Mouse (Mus musculus) left cerebral cortex, postnatal 10 days (tissue): ENCODE data around the gene Slc38a8. TPM values are rescaled to one million over a fixed set of nuclear protein-coding genes. Genes with fewer than 3 reads are reported as not detected.
A peak's percentile ranks its signal among the peaks of the same experiment; 100 is the strongest.

Experiments used
- DNase-seq, 2 experiments: peaks; one replicate each; pipeline ENCODE4 v3.0.0; 2021 to 2022; ENCODE audit warnings: low spot score in 2 of 2, mixed read lengths in 1 of 2; ENCODE audit errors: extremely low spot score in 1 of 2
- intact Hi-C: fragments of 180-260 bp; cut with DNase I; formaldehyde crosslinking; loops from one replicate; pipeline ENCODE4 v1.15.1; 2025
- total RNA-seq, 2 experiments: library from RNA; stranded (reverse); gene quantifications; 2 replicates each; pipeline ENCODE4 v1.2.3; 2021

Slc38a8 gene
- total RNA-seq, 2 experiments from 2014 or later = 0.45 TPM; not detected in 1

DNA sequence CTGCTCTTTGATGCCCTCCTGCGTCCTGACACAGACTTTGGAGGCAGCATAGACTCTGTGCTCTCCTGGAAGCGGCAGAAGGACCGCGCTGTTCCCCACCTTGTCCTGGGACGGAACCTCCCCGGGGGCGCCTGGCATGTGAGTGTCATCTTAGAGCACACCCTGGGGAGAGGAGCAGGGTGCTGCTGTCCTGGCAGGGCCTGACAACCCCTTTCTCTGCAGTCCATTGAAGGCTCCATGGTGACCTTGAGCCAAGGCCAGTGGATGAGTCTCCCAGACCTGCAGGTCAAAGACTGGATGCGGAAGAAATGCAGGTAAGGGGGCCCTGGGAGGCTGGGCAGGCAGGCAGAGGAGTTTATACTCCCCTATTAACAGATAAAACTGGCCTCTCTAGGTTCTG, 58.5 kb downstream of the Slc38a8 start:
- no peak for DNase-seq
- intact Hi-C loops = loop anchor here (5.0 to 10.0 kb wide), 2 partner anchors 234 to 332 kb away; partner anchors contain the start of gene Tldc1

DNA sequence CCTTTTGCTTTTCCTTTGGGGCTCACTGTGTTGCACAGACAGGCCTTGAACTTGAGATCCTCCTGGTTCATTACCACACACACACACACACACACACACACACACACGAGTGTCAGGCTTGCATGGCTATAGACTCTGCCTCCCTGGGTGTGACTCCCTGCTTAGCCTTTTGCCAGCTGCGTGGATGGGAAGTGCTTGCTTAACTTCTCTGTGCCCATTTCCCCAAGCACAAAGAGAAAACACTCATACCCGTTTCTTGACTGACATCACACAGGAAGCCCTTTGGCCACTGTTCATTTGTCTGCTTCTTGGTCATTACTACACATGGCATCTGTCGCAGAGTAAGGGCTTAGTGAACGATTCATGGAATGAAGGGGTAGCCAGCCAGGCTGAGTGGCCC, 59.5 kb downstream of the Slc38a8 start:
- no peak for DNase-seq
- intact Hi-C loops = loop anchor here (5.0 to 10.0 kb wide), 2 partner anchors 235 to 333 kb away; partner anchors contain the start of gene Tldc1

DNA sequence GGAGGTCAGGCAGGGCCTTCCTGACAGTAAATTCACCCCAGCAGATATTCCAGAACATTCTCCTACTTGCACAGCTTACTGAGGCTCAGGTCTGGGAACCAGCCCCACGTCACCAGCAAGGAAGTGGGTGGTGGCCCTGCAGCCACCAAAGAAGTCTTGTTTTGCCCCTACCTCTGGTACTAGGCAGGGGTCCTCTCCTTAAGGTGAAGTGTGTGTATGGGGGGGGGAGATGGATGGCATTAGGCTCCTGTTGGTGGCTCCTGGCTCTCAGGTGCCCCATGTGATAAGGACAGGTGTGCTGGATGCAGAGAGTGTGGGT, 60.6 kb downstream of the Slc38a8 start:
- DNase-seq = no peak
- intact Hi-C loops = loop anchor here (5.0 to 10.0 kb wide), 2 partner anchors 236 to 334 kb away; partner anchors contain the start of gene Tldc1

DNA sequence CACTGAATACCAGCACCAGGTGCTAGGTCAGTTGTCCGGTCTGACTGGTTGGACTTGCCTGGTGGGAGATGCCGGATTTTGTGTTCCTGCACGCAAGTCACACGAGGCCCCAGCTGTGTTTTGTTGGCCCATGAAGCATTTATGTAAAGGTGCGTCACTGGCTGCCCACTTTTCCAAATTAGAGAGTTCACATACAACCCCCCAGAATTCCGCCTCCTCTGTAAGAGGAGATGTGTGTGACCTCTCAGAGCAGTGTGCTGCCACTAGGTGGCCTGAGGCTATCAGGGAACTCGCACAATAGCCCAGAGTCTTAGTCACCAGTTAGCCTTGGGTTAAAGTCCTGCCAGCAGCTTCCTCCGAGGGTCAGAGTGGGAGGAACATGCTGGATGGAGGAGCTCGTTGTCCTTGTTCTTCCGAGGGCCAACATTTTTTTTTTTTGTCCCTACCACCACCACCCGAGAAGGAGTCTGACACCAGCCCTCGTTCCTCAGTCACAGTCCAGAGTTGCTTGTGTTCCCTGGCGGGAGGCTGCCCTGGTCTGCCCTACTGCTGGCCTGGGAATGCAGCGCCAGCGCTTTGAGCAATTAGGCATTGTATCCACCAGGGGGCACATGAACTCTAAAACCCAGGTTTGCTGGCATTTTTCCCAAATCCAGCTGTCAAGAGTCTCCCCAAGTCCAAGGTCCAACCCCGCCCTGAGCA, 61.1 kb downstream of the Slc38a8 start:
- intact Hi-C loops = loop anchor here (5.0 to 10.0 kb wide), 2 partner anchors 237 to 334 kb away; partner anchors contain the start of gene Tldc1
- DNase-seq = peak; percentile 46 to 79

DNA sequence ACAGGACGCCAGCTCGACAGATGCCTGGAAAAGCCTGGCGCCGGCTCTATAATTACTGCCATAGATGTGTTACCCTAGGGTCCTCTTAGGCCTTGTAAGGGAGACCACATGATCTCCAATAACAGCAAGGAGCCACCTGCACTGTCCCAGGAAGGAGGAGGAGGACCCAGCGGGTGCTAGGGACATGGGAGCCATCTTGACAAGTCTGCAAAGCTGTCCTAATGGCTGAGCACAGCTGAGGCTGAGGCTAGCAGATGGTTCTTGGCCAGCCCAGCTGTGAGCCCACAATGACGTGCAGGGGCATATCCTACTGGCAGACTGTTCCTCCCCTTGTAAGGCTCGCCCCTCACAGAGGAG, 61.6 kb downstream of the Slc38a8 start:
- intact Hi-C loops = loop anchor here (5.0 to 10.0 kb wide), 2 partner anchors 237 to 335 kb away; partner anchors contain the start of gene Tldc1
- DNase-seq = no peak

DNA sequence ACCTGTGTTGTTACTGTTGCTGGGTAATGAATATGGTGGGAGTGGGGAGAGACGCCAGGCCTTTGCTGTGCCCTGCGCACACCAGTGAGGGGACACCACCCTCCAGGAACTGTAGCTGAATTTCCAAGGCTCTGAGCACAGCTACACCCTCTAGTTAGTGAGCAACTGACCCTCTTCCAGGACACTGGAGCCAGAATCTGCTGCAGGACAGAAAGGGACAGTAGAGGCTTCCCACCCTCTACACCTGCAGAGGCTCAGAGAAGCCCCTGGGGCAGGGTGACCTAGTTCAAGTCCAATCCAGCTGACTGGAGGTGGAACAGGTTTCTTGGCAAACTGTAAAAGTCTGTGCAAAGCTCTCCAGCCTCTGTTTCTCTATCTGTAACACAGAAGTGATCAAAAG, 62.1 kb downstream of the Slc38a8 start:
- no peak for DNase-seq
- intact Hi-C loops = no loop called here

DNA sequence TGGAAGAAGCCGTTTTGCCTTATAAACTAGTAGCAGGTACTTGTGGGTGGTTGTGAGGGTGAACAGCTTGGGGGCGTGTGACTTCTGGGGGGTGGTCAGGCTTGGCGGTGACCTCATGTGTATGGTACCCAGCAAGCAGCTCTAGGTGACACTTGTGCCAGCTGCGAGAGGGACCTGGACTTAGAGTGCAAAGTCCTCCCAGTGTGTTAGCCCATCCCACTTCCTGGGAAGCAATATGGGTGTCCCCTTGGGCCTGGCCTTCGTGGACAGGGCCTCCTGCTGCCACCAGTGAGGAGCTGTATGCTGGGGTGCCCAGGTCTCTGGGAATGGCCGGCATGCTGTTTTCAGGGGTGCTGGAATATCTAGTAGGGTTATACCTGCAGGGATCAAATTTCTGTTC, 62.6 kb downstream of the Slc38a8 start:
- intact Hi-C loops = no loop called here
- DNase-seq = no peak

DNA sequence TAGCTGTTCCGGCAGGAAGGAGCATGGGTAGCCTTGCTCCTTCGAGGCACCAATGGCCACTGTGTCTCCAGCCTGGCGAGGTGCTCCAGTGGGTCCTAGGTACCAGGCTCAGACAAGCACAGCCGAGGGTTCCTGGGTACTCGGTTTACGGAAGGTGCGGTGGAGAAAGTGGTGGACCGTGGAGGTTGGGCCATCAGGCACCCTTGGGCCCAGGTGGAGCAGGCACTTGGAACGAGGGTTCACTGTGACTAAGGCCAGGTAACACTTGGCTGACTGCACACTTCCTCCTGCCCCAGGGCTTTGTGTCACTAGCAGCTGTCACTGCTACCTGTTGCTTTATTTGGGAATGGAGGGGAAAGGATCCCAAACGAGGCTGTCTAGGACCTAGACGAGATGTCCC, 64.0 kb downstream of the Slc38a8 start:
- DNase-seq = no peak
- intact Hi-C loops = no loop called here

DNA sequence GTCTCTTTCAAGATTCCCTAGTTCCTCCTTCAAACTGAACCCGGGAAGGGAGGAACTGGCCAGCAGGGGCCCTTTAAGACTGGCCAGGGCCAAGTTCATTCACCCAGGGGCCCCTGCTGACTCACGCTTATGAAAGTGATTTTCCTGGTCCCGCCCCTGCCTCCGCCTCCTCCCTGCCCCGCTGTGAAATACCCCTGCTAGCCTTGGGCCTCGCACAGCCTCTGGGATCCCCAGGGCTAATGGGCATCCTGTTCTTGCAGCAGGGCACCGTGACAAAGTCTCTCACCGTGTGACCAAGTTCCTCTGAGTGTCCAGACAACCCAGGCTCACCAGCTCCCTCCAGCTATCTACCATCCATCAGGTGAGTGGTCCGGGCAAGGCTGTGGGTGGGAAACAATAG, 64.6 kb downstream of the Slc38a8 start:
- intact Hi-C loops = no loop called here
- peak in 1 of 2 experiments; percentile 79 for DNase-seq

DNA sequence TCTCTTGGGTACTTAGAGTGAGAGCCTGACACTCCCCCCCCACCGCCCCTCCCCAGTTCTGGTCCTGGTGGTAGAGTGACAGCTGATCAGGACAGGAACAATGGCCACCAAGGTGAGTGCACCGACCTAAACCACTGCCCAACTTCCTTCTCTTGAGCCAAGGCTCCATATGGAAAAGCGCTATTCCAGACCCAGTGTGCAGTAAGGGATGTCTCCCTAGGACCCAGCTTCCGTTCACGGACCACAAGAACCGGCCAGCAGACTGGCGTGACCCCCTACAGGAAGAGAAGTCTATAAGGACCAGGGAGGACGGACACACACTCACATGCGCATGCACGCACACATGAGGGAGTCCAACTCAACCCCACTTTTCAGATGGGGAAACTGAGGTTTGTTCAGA, 65.2 kb downstream of the Slc38a8 start:
- intact Hi-C loops = no loop called here

DNA sequence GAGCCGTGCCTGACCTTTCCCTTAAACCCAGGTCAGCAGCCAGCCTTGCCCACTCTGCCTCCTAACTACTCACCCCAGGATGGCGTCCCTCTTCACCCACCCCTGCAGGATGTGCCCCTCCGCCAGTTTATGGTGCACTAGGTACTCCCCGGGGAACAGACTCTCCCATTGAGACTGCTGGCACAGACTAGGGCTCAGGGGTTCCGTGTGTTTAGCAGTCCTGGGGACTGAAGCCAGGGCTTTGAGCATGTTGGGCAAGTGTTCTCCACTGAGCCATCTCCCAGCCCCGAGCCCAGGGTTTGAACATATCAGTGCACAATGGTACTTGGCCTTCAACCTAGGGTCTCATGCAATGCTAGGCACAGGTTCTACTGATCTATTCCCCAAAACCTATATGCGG, 66.0 kb downstream of the Slc38a8 start:
- intact Hi-C loops = no loop called here
- DNase-seq = no peak

More for the DNA sequence above, 65.2 kb downstream of the Slc38a8 start:
- DNase-seq = no peak

DNA sequence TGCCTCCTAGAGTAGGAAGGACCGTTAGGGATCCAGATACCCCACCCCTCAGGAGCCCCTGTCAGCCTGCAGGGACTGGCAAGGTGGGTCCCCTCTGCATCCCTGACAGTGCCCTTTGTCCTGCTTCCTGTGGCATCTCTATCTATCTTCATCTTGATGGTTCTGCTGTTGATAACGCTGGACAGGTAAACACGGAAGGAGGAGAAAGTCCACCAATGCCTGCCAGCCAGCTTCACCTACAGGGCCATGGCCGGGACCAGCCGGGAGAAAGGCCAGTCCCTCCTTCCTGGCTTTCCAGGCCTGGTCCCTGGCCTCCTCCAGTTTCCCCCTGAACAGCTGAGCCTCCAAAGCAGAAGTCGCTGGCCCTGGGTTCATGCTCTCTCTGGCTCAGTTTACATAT, 66.9 kb downstream of the Slc38a8 start:
- no peak for DNase-seq
- intact Hi-C loops = no loop called here

DNA sequence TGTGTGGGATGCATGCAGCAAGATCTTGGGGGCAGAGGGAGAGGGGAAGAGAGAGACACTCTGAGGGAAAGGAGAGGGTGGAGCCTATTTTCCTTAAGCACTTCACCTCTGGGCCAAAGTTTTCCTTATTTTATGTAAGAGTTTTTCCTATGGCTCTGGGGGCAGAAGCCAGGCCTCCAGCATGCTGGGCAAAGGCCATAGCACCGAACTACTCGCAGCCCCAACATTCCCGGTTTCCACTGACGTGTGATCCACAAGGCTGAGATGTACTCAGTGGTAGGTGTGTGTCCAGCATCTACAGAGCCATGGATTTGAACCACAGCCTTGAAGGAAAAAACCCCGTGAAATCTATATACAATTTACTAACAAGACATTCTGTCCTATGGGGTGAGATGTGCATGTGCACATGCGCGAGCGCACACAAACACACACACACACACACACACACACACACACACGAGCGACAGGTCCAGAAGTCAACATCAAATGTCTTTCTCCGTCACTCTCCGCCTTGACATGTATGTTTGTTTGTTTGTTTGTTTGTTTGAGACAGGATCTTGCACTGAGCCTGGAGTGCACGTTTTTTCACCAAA, 67.8 kb downstream of the Slc38a8 start, which contains the start of gene Osgin1:
Gene Osgin1 (plus strand): TSS at position 543 of the 593 bp plus-strand sequence.
- intact Hi-C loops = no loop called here
- no peak for DNase-seq

DNA sequence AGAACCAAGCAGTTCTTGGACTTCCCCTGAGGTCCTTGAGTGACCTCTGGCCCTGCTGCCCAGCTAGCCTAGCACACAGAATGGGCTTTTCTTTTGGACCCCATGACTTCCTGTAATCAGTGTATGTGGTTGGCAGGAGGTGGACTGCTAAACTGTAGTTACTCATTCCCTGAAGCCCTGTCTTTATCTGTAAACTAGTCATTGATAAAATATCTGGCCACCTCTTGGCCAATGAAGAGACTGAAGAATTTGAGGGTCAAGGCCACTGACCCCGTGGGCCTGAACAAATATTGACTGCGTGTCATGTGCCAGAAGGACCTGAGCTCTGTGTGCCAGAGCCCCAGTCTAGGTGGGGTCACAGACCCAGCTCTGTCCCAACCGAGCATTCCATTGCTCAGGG, 69.1 kb downstream of the Slc38a8 start:
- DNase-seq = no peak
- intact Hi-C loops = no loop called here

DNA sequence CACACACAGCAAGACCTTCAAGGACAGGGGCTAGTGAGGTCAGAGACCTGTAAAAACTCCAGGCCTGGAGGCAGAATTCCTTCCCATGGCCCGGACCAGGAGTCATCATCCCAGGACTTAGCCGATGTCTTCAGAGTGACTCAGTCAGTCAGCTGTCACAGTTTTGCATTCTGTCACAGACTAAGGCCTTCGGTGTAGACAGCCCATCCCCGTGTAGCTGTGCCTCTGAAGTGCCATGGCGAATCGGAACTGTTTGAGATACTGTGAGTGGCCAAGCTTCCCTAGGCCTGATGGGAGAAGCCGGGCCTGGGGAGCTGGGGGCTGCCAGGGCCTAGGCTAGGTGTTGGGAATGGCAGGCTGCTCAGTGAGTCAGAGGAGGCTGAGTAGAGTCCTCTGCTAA, 70.8 kb downstream of the Slc38a8 start:
- no peak for DNase-seq
- intact Hi-C loops = no loop called here

DNA sequence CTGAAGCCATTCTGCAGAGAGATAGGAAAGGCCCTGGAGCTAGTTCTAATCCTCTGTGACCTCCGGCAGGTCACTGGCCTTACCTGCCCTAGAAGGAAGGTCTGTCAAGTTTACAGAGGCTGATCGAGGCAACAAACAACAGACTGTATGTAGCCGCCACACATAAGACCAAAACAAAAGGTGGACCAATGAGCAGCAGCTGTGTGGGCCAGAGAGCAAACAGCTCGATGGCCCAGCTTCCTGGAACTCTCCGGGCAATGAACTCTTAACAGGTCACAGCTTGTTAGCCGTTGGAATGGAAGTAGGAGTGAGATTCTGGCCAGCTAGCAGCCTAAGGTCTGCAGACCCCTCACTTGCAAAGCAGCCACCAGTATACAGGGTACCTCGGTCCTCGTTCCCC, 71.2 kb downstream of the Slc38a8 start:
- DNase-seq = no peak
- intact Hi-C loops = no loop called here

Other genes starting within 250 kb of the Slc38a8 start
- 100 to 1,000 TPM; 676 to 711 TPM for gene Hsbp1, start 157.2 kb downstream of the Slc38a8 start, total RNA-seq
- 10 to 100 TPM; 23.4 to 24.6 TPM for gene Mlycd, start 106.8 kb downstream of the Slc38a8 start, total RNA-seq
- gene Osgin1, start 67.6 kb downstream of the Slc38a8 start, total RNA-seq = 1 to 10 TPM in 1 of 2 experiments, not detected in 1; 1.2 TPM
- 10 to 100 TPM; 51.6 to 63.6 TPM for gene Necab2, start 55.0 kb downstream of the Slc38a8 start, total RNA-seq
- gene Mbtps1, start 57.0 kb upstream of the Slc38a8 start, total RNA-seq = 10 to 100 TPM; 59.1 to 70.0 TPM
- gene Hsdl1, start 73.5 kb upstream of the Slc38a8 start, total RNA-seq = 10 to 100 TPM; 48.3 to 56.2 TPM
- not detected for gene Dnaaf1, start 73.5 kb upstream of the Slc38a8 start, total RNA-seq
- 10 to 100 TPM; 11.2 to 12.5 TPM for gene Taf1c, start 103.5 kb upstream of the Slc38a8 start, total RNA-seq
- not detected for gene Adad2, start 111.0 kb upstream of the Slc38a8 start, total RNA-seq
- under 1 TPM; 0.55 to 0.60 TPM for gene Kcng4, start 134.0 kb upstream of the Slc38a8 start, total RNA-seq
- gene Wfdc1, start 164.7 kb upstream of the Slc38a8 start, total RNA-seq = 1 to 10 TPM; 4.5 to 5.7 TPM
- under 1 TPM; 0.55 to 0.79 TPM for gene Atp2c2, start 198.3 kb upstream of the Slc38a8 start, total RNA-seq